Mouse (Mus musculus): ENCODE data around the gene Saxo2. TPM values are rescaled to one million over a fixed set of nuclear protein-coding genes. Genes with fewer than 3 reads are reported as not detected.

The Saxo2 gene
- 0.84 TPM in 1 of 2 replicates, not detected in the other for total RNA-seq (2015; ENCODE audit: low replicate concordance)
- total RNA-seq (2017; ENCODE audit: low replicate concordance): 0.26 TPM in 1 of 2 replicates, not detected in the other

GRCm38 (mm10) chr7:82648353-82649080 lies at the start of gene Saxo2, which contains the start of gene Efl1:
Gene Saxo2 (minus strand): TSS chr7:82648528.
Gene Efl1 (plus strand): TSS chr7:82648614.
- peak; percentile 99 for ATAC-seq (replicated peaks; ENCODE audit: low FRiP score, poor library complexity, severe bottlenecking)

GRCm38 (mm10) chr7:82697668-82698067 lies 49.3 kb upstream of the Saxo2 start:
- ATAC-seq (replicated peaks; ENCODE audit: low FRiP score, poor library complexity, severe bottlenecking): peak; percentile 74; the same call in 1 of the 2 replicates

GRCm38 (mm10) chr7:82691021-82691738 lies 42.9 kb upstream of the Saxo2 start:
- ATAC-seq (replicated peaks; ENCODE audit: low FRiP score, poor library complexity, severe bottlenecking): no peak

- no peak for ATAC-seq (replicated peaks; ENCODE audit: low FRiP score, poor library complexity, severe bottlenecking)
Measured at GRCm38 (mm10) chr7:82688736-82689135, 40.4 kb upstream of the Saxo2 start.

GRCm38 (mm10) chr7:82679901-82680300 lies 31.6 kb upstream of the Saxo2 start:
- no peak for ATAC-seq (replicated peaks; ENCODE audit: low FRiP score, poor library complexity, severe bottlenecking)

- ATAC-seq (replicated peaks; ENCODE audit: low FRiP score, poor library complexity, severe bottlenecking): no peak
Measured at GRCm38 (mm10) chr7:82676834-82677233, 28.5 kb upstream of the Saxo2 start.

GRCm38 (mm10) chr7:82676001-82676400 lies 27.7 kb upstream of the Saxo2 start:
- no peak for ATAC-seq (replicated peaks; ENCODE audit: low FRiP score, poor library complexity, severe bottlenecking)

- no peak for ATAC-seq (replicated peaks; ENCODE audit: low FRiP score, poor library complexity, severe bottlenecking)
Measured at GRCm38 (mm10) chr7:82664604-82665003, 16.3 kb upstream of the Saxo2 start.

- no peak for ATAC-seq (replicated peaks; ENCODE audit: low FRiP score, poor library complexity, severe bottlenecking)
Measured at GRCm38 (mm10) chr7:82649081-82649445, 735 bp upstream of the Saxo2 start.

- ATAC-seq (replicated peaks; ENCODE audit: low FRiP score, poor library complexity, severe bottlenecking): no peak
Measured at GRCm38 (mm10) chr7:82647909-82648308, 419 bp downstream of the Saxo2 start.

- ATAC-seq (replicated peaks; ENCODE audit: low FRiP score, poor library complexity, severe bottlenecking): no peak
Measured at GRCm38 (mm10) chr7:82647183-82647582, 1.1 kb downstream of the Saxo2 start.

- ATAC-seq (replicated peaks; ENCODE audit: low FRiP score, poor library complexity, severe bottlenecking): no peak
Measured at GRCm38 (mm10) chr7:82625342-82625741, 23.0 kb downstream of the Saxo2 start.

- no peak for ATAC-seq (replicated peaks; ENCODE audit: low FRiP score, poor library complexity, severe bottlenecking)
Measured at GRCm38 (mm10) chr7:82609629-82610028, 38.7 kb downstream of the Saxo2 start.

- no peak for ATAC-seq (replicated peaks; ENCODE audit: low FRiP score, poor library complexity, severe bottlenecking)
Measured at GRCm38 (mm10) chr7:82605425-82605824, 42.9 kb downstream of the Saxo2 start.

GRCm38 (mm10) chr7:82602008-82602407 lies 46.3 kb downstream of the Saxo2 start:
- ATAC-seq (replicated peaks; ENCODE audit: low FRiP score, poor library complexity, severe bottlenecking): no peak

GRCm38 (mm10) chr7:82590931-82591330 lies 57.4 kb downstream of the Saxo2 start:
- no peak for ATAC-seq (replicated peaks; ENCODE audit: low FRiP score, poor library complexity, severe bottlenecking)

Other genes starting within 250 kb of the Saxo2 start
- 1.9 and 3.1 TPM in 2 replicates for gene Efl1, start 86 bp upstream of the Saxo2 start, total RNA-seq (2015; ENCODE audit: low replicate concordance)
- 6.4 and 8.5 TPM in 2 replicates for gene Efl1, start 86 bp upstream of the Saxo2 start, total RNA-seq (2017; ENCODE audit: low replicate concordance)
- gene Mex3b, start 218.8 kb upstream of the Saxo2 start, total RNA-seq (2015; ENCODE audit: low replicate concordance): 0.77 and 0.84 TPM in 2 replicates
- 0.77 and 0.98 TPM in 2 replicates for gene Mex3b, start 218.8 kb upstream of the Saxo2 start, total RNA-seq (2017; ENCODE audit: low replicate concordance)

All from erythroblast, adult 5-6 weeks (primary cell).